Mouse (Mus musculus): Measurements from ENCODE around the gene Reck.
A peak's percentile ranks its signal among the peaks of the same experiment; 100 is the strongest.

- TF ChIP-seq POLR2A (IDR thresholded peaks at IDR 0.05; ENCODE audit: borderline replicate concordance, extremely low read depth, insufficient read depth, insufficient read length, poor library complexity, severe bottlenecking) = no peak
- peak; percentile 50 for TF ChIP-seq CTCF (IDR thresholded peaks at IDR 0.05; ENCODE audit: borderline replicate concordance, extremely low read depth, insufficient read depth, insufficient read length)
Observed at GRCm38 (mm10) chr4:43906443-43906842, 31.1 kb downstream of the Reck start.
